Mouse (Mus musculus): ENCODE measurements around the gene Mynn. TPM values are rescaled to one million over a fixed set of nuclear protein-coding genes. Genes with fewer than 3 reads are reported as not detected.
"Not testable (repeated sequence)": the region's sequence is repeated elsewhere in the genome, so short reads cannot be mapped to it uniquely, and the experiment has no call there.

Mynn gene
- polyA plus RNA-seq (2014; fragmentation: Nextera tagmentation; extraction: Ambion mirVana), result 23.2 and 24.7 TPM in 2 replicates

DNA sequence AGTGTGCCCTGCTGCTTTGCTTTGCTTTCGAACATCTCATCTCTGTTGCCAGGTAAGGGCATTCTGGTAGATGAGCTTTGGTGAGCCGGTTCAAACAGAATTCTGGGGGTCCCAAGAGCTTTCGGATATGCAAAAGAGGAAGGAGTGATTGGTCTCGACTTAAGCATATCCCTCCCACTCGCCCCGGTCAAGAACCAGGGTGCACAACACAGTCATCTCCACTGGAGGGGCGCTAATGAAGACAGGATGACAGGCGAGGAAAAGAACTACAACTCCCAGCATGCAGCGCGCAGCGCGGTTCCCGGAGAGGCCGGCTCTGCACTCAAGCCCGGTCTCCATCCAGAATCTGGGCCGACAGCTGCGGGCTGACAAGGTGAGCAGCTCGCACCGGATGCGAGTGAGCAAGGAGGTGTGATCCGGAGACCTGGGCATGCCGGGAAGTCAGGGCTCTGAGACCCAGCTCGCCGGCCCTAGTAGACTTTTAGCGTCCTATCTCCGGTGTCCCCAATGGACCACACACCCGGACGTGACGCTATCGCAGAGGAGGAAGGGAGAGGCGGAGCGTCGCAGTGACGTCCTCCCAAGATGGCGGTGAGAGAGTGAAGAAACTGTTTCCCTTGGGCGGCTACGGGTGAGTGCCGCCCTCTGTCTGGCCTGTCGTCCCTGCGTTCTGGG is at the start of gene Mynn:
Gene Mynn (plus strand): TSS at position 1 of the 675 bp plus-strand sequence.
- Histone ChIP-seq H3K4me3 (ENCODE audit: low read depth, low read length) (peak within 1 kb of the TSS; percentile 75), H3K4me2 (peak within 1 kb of the TSS; percentile 93), H3K4me1 (replicated peaks; ENCODE audit: control insufficient read depth, insufficient read depth, low read length) (peaks cover 5% of the 10 kb centered on the region), H3K9me3 (ENCODE audit: control insufficient read depth, low read length) (no peaks in the 10 kb centered on the region), H3K27ac (ENCODE audit: low read depth, low read length) (peak within 1 kb of the TSS; percentile 88), H3K27me3 (replicated peaks; ENCODE audit: control insufficient read depth, insufficient read depth, low read length) (no peaks in the 10 kb centered on the region), H3K9ac (ENCODE audit: low read depth, low read length) (peak within 1 kb of the TSS; percentile 82), H3K36me3 (ENCODE audit: control insufficient read depth, insufficient read depth, low read length) (peaks cover 1% of the 10 kb centered on the region; the same call in 1 of the 2 replicates)
- WGBS, result under 1% methylated on average over 40 of the region's 40 CpGs
- DNase-seq (ENCODE audit: low spot score) (peak; percentile 97), ATAC-seq (replicated peaks; ENCODE audit: low FRiP score) (peak; percentile 90)

DNA sequence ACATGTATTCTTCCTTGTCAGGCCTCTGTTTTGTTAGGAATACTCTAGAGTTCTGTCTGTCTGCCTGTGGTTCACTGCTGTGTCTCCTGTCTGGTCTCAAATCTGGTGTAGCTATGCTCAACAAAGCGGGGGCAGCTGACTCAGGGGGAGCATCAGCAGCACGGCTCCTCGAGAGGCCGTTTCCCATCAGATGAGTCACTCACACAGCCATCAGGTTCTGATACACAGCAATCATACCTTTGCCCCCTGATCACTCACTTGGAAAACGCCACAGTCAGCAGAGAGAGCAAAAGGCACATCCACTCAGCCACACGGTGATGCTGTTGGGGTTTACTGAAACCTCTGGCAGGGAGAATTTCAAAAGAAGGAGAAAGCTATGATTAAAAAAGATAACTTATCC is 48.1 kb upstream of the Mynn start:
- Histone ChIP-seq H3K4me1 (replicated peaks; ENCODE audit: control insufficient read depth, insufficient read depth, low read length) (no peaks in the 10 kb centered on the region), H3K9ac (ENCODE audit: low read depth, low read length) (no peak overlapping the region)
- no peak for ATAC-seq (replicated peaks; ENCODE audit: low FRiP score)

DNA sequence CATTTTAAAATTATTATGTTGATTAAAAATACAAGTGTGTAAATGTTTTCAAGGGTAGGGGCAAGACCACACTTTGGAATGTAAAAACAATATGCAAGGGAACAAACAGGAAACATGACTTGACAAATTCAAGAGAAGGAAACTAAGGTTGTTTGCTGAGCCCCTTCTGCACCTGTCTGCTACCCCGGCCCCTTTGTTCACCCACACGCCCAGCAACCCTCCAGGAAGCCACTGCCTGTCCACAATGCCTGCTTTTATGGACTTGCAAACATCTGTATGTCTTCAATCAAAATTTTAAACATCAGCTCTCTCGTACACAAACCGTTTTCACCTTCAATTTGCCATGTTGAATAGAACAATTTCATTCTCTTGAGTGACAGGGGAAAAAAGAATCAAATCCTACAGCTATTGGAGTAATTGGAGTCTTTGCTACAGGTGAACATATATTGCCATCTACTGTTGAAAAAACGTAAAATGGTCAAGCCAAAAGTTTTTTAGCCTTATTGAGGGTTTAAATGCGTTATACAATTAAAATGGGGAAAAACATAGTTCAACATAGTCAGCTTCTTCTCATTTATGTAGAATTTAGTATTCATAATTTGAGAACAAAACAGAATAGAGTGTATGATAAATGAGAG is 41.1 kb upstream of the Mynn start:
- 56% methylated on average over 6 of the region's 6 CpGs for WGBS
- ATAC-seq (replicated peaks; ENCODE audit: low FRiP score), result no peak
- DNase-seq (ENCODE audit: low spot score), result no peak
- Histone ChIP-seq H3K4me2 (no peak overlapping the region), H3K27ac (ENCODE audit: low read depth, low read length) (no peak overlapping the region), H3K27me3 (replicated peaks; ENCODE audit: control insufficient read depth, insufficient read depth, low read length) (no peaks in the 10 kb centered on the region), H3K9me3 (ENCODE audit: control insufficient read depth, low read length) (no peaks in the 10 kb centered on the region), H3K4me1 (replicated peaks; ENCODE audit: control insufficient read depth, insufficient read depth, low read length) (no peaks in the 10 kb centered on the region), H3K4me3 (ENCODE audit: low read depth, low read length) (no peak overlapping the region), H3K9ac (ENCODE audit: low read depth, low read length) (no peak overlapping the region), H3K36me3 (ENCODE audit: control insufficient read depth, insufficient read depth, low read length) (no peaks in the 10 kb centered on the region)

More for the DNA sequence above, 48.1 kb upstream of the Mynn start:
- Histone ChIP-seq H3K27me3 (replicated peaks; ENCODE audit: control insufficient read depth, insufficient read depth, low read length) (no peaks in the 10 kb centered on the region), H3K4me2 (no peak overlapping the region), H3K9me3 (ENCODE audit: control insufficient read depth, low read length) (no peaks in the 10 kb centered on the region), H3K36me3 (ENCODE audit: control insufficient read depth, insufficient read depth, low read length) (no peaks in the 10 kb centered on the region), H3K4me3 (ENCODE audit: low read depth, low read length) (no peak overlapping the region), H3K27ac (ENCODE audit: low read depth, low read length) (no peak overlapping the region)
- no peak for DNase-seq (ENCODE audit: low spot score)
- WGBS, result 67% methylated on average over 6 of the region's 6 CpGs

DNA sequence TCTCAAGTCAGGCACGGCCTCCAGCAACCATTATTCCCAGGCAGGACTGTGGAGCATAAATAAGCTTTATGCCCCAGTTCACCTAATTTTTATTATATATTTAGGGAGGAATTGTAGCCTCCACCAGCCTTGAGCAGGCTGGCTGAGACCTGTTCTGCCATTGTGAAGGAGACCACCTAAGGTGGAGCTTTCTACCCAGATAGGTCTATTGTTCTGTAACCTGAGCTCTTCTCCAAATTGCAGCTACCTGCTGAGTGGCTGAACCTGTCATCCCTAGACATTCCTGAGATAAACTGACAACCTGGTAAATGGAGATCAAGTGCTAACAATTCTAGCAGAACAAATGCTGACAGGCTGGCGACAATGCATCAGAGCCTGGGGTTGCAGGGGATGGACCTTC is 35.5 kb upstream of the Mynn start:
- no CpG with 5 or more reads among the region's 2 CpGs for WGBS
- not testable (repeated sequence) for H3K36me3 ChIP-seq (ENCODE audit: control insufficient read depth, insufficient read depth, low read length); H3K4me1 ChIP-seq (replicated peaks; ENCODE audit: control insufficient read depth, insufficient read depth, low read length); H3K4me3 ChIP-seq (ENCODE audit: low read depth, low read length); H3K9me3 ChIP-seq (ENCODE audit: control insufficient read depth, low read length); H3K27ac ChIP-seq (ENCODE audit: low read depth, low read length); DNase-seq (ENCODE audit: low spot score); H3K27me3 ChIP-seq (replicated peaks; ENCODE audit: control insufficient read depth, insufficient read depth, low read length); H3K4me2 ChIP-seq; H3K9ac ChIP-seq (ENCODE audit: low read depth, low read length); ATAC-seq (replicated peaks; ENCODE audit: low FRiP score)

DNA sequence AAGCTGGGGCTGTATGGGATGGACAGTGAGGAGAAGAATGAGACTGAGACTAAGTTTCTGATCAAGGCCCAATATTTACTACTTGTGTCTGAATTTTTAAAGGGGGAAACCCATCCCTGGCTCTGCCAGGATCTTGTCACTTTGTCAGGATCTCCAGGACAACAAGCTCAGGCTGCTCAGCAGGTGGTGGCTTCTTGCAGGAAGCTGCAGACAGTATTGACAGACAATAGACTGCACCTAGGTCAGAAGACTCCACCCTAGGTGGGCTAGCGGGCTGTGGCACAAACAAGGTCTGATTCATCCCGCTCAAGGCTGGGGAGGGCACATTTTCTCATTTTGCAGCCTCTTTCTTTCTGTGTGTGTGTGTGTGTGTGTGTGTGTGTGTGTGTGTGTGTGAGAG is 28.3 kb upstream of the Mynn start:
- DNase-seq (ENCODE audit: low spot score), result no peak
- no peak overlapping the region for H3K4me3 ChIP-seq (ENCODE audit: low read depth, low read length)
- no peak for ATAC-seq (replicated peaks; ENCODE audit: low FRiP score)
- H3K9ac ChIP-seq (ENCODE audit: low read depth, low read length), result no peak overlapping the region
- no peaks in the 10 kb centered on the region for H3K9me3 ChIP-seq (ENCODE audit: control insufficient read depth, low read length)
- no peaks in the 10 kb centered on the region for H3K36me3 ChIP-seq (ENCODE audit: control insufficient read depth, insufficient read depth, low read length)
- no peaks in the 10 kb centered on the region for H3K4me1 ChIP-seq (replicated peaks; ENCODE audit: control insufficient read depth, insufficient read depth, low read length)
- H3K27me3 ChIP-seq (replicated peaks; ENCODE audit: control insufficient read depth, insufficient read depth, low read length), result no peaks in the 10 kb centered on the region
- H3K27ac ChIP-seq (ENCODE audit: low read depth, low read length), result no peak overlapping the region
- WGBS, result 24% methylated on average over 2 of the region's 2 CpGs
- no peak overlapping the region for H3K4me2 ChIP-seq

DNA sequence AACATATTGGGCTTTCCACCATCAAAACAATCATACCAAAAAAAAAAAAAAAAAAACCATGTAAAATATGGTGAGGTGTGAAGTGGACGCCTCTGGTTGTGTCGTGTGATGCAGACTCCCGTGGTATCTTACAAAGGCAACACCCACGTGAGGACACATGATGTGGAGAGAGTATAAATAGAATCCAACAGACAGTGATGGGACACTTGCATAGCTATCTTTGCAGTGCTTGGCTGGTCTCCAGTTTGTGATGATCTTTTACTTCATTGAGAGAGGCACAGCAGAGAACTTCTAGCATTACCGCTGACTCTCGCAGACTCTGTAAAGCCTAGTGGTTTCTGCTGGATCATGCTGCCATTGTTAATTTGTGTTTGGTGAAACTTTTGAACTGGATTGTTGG is 13.0 kb upstream of the Mynn start:
- Histone ChIP-seq H3K4me1 (replicated peaks; ENCODE audit: control insufficient read depth, insufficient read depth, low read length) (no peaks in the 10 kb centered on the region), H3K27me3 (replicated peaks; ENCODE audit: control insufficient read depth, insufficient read depth, low read length) (no peaks in the 10 kb centered on the region), H3K4me2 (no peak overlapping the region), H3K9me3 (ENCODE audit: control insufficient read depth, low read length) (no peaks in the 10 kb centered on the region), H3K4me3 (ENCODE audit: low read depth, low read length) (no peak overlapping the region), H3K36me3 (ENCODE audit: control insufficient read depth, insufficient read depth, low read length) (no peaks in the 10 kb centered on the region), H3K27ac (ENCODE audit: low read depth, low read length) (no peak overlapping the region), H3K9ac (ENCODE audit: low read depth, low read length) (no peak overlapping the region)
- no peak for ATAC-seq (replicated peaks; ENCODE audit: low FRiP score)
- WGBS, result 77% methylated on average over 6 of the region's 6 CpGs
- DNase-seq (ENCODE audit: low spot score), result no peak

DNA sequence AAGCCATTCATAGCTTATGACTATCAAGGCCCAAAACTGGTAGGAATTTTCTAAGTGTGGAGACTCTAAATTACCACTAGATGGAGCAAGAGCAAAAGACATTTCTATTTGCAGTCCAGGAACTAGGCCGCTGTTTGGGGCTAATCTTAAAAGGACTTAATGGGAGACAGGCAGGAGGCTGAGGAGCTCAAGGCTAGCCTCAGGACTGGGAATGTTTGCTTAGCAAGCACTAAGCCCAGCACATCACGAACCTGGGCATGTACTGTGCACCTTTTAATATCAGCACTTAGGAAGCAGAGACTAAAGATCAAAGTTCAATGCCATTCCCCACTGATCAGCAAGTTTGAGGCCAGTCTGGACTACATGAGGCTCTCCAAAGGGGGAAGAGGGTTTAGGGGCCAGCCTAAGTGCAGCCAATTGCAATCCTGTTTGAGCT is 9.4 kb upstream of the Mynn start:
- Histone ChIP-seq H3K27me3 (replicated peaks; ENCODE audit: control insufficient read depth, insufficient read depth, low read length) (no peaks in the 10 kb centered on the region), H3K4me2 (no peak overlapping the region), H3K36me3 (ENCODE audit: control insufficient read depth, insufficient read depth, low read length) (no peaks in the 10 kb centered on the region), H3K4me1 (replicated peaks; ENCODE audit: control insufficient read depth, insufficient read depth, low read length) (no peaks in the 10 kb centered on the region), H3K9ac (ENCODE audit: low read depth, low read length) (no peak overlapping the region), H3K4me3 (ENCODE audit: low read depth, low read length) (no peak overlapping the region), H3K27ac (ENCODE audit: low read depth, low read length) (no peak overlapping the region), H3K9me3 (ENCODE audit: control insufficient read depth, low read length) (no peaks in the 10 kb centered on the region)
- peak; percentile 44; the same call in 1 of the 2 replicates for ATAC-seq (replicated peaks; ENCODE audit: low FRiP score)
- no peak for DNase-seq (ENCODE audit: low spot score)
- WGBS, result 4% methylated on average over 2 of the region's 2 CpGs

DNA sequence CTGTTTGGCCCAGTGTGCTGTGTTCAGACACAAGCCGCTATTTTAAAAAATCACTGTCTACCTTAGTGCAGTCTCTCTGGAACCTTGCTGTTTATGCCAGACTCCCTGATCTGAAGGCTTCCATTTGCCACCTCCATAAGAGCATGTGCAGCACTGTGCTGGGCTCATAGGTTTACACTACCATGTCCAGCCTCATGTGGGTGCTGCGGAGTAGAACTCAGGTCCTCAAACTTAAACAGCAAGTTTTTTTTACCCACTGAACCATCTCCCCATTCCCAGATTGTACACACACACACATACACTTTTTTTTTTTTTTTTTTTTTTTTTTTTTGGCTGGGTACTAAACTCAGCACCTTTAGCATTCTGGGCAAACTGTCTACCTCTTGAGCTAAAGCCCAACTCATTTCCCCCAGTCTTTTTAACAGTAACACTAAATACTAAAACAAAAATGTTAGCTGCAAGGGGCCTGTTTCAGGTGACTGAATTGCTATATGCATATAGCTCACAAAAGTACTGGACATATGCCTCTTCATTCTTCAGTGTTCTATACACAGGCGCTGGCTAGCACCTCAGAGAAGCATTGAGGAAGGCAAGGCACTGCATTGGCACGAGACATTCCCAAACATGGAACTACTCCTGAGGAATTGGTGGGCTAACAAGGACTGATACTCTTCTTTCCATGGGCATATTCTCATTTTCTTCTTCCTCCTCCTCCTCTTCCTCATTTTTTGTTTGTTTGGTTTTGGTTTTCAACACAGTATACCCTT is 8.0 kb upstream of the Mynn start:
- Histone ChIP-seq H3K9me3 (ENCODE audit: control insufficient read depth, low read length) (no peaks in the 10 kb centered on the region), H3K4me2 (no peak overlapping the region), H3K4me3 (ENCODE audit: low read depth, low read length) (no peak overlapping the region), H3K27me3 (replicated peaks; ENCODE audit: control insufficient read depth, insufficient read depth, low read length) (no peaks in the 10 kb centered on the region), H3K9ac (ENCODE audit: low read depth, low read length) (no peak overlapping the region), H3K4me1 (replicated peaks; ENCODE audit: control insufficient read depth, insufficient read depth, low read length) (no peaks in the 10 kb centered on the region), H3K36me3 (ENCODE audit: control insufficient read depth, insufficient read depth, low read length) (no peaks in the 10 kb centered on the region), H3K27ac (ENCODE audit: low read depth, low read length) (no peak overlapping the region)
- DNase-seq (ENCODE audit: low spot score), result no peak
- whole genome bisulfite sequencing, result 71% methylated on average over 4 of the region's 4 CpGs
- ATAC-seq (replicated peaks; ENCODE audit: low FRiP score), result peak; percentile 55; the same call in 1 of the 2 replicates

Data from liver, embryonic 11.5 days (tissue).